In genomic region chr7:137289290-137289957, GRCm38 (mm10) we compare ENCODE assay signal across 16 mouse cellular contexts. TPM values are rescaled to one million over a fixed set of nuclear protein-coding genes. Genes with fewer than 3 reads are reported as not detected.
DNase-seq lines count a peak whose midpoint lies in the region; ATAC-seq lines count a peak whose summit lies in the region.
"Had no signal": no experiment of that assay in that cellular context is flagged by ENCODE, and none has a peak within 500 bp of the region (broad histone marks: within the 10 kb centered on the region; RNA-seq: fewer than 3 reads in every experiment).

No protein-coding gene starts in this region.

- peak; percentile 53 for ATAC-seq in intestine, embryonic 14.5 days (replicated peaks; ENCODE audit: low FRiP score, low TSS enrichment, low read depth)
- no peak for ATAC-seq in intestine, embryonic 15.5 days
- ATAC-seq in common myeloid progenitor, adult 5-6 weeks (replicated peaks; ENCODE audit: low read depth, poor library complexity, severe bottlenecking), result 0 out of 2 replicates have a peak, but pooled peaks have one; percentile 42

- H3K4me3 ChIP-seq in intestine, embryonic 14.5 days (ENCODE audit: low read depth, low read length), result no peak overlapping the region
- H3K4me3 ChIP-seq in intestine, embryonic 15.5 days (replicated peaks), result no peak overlapping the region
- H3K4me3 ChIP-seq: embryonic facial prominence, embryonic 12.5 days; heart, embryonic 12.5 days; layer of hippocampus, adult 2 months; liver, embryonic 13.5 days had no signal

- WGBS in intestine, embryonic 14.5 days, result 49% methylated on average over 3 of the region's 3 CpGs
- WGBS in intestine, embryonic 15.5 days, result 61% methylated on average over 3 of the region's 3 CpGs

- H3K27me3 ChIP-seq in intestine, embryonic 14.5 days (replicated peaks; ENCODE audit: control insufficient read depth, insufficient read depth, low read length), result 0 out of 2 replicates have a peak, but pooled peaks cover 4% of the 10 kb centered on the region
- no peaks in the 10 kb centered on the region for H3K27me3 ChIP-seq in intestine, embryonic 15.5 days (replicated peaks)
- H3K27me3 ChIP-seq: liver, embryonic 13.5 days had no signal

- no peaks in the 10 kb centered on the region; the same call in 1 of the 2 replicates for H3K4me1 ChIP-seq in intestine, embryonic 14.5 days (replicated peaks; ENCODE audit: control insufficient read depth, insufficient read depth, low read length)
- H3K4me1 ChIP-seq in intestine, embryonic 15.5 days (replicated peaks), result 0 out of 2 replicates have a peak, but pooled peaks cover 2% of the 10 kb centered on the region
- H3K4me1 ChIP-seq: heart, embryonic 12.5 days; liver, embryonic 13.5 days had no signal

- H3K36me3 ChIP-seq in intestine, embryonic 14.5 days (ENCODE audit: control insufficient read depth, insufficient read depth, low read length), result no peaks in the 10 kb centered on the region
- H3K36me3 ChIP-seq in intestine, embryonic 15.5 days, result no peaks in the 10 kb centered on the region
- H3K36me3 ChIP-seq: embryonic facial prominence, embryonic 12.5 days; heart, embryonic 12.5 days; liver, embryonic 13.5 days had no signal

- no peak overlapping the region for H3K4me2 ChIP-seq in intestine, embryonic 14.5 days (ENCODE audit: low read length)
- H3K4me2 ChIP-seq in intestine, embryonic 15.5 days (replicated peaks), result no peak overlapping the region
- H3K4me2 ChIP-seq: embryonic facial prominence, embryonic 12.5 days; heart, embryonic 12.5 days; liver, embryonic 13.5 days had no signal

- no peak for DNase-seq in intestine, embryonic 14.5 days (ENCODE audit: low spot score)
- DNase-seq in naive thymus-derived CD4-positive, alpha-beta T cell, adult 2 months (ENCODE audit: low read depth), result peak; percentile 3
- peak; percentile 84 for DNase-seq in thymus, postnatal 14 days
- DNase-seq in gastrocnemius, postnatal 25 days, result no peak
- DNase-seq in layer of hippocampus, adult 8-10 months (ENCODE audit: low spot score in 2 of 2), result no peak
- DNase-seq: adrenal gland, postnatal 25 days; cerebellum, adult 2 months; kidney, adult 11 months; liver, embryonic 13.5 days; spleen, adult 18-20 months had no signal

- H3K27ac ChIP-seq in intestine, embryonic 14.5 days (ENCODE audit: low read depth), result no peak overlapping the region
- no peak overlapping the region for H3K27ac ChIP-seq in intestine, embryonic 15.5 days
- H3K27ac ChIP-seq: embryonic facial prominence, embryonic 12.5 days; kidney, postnatal 0 days; layer of hippocampus, adult 2 months; liver, embryonic 13.5 days had no signal

- no peak overlapping the region for H3K9ac ChIP-seq in intestine, embryonic 14.5 days (ENCODE audit: low read length)
- H3K9ac ChIP-seq in intestine, embryonic 15.5 days, result no peak overlapping the region
- H3K9ac ChIP-seq: embryonic facial prominence, embryonic 12.5 days; heart, embryonic 12.5 days; liver, embryonic 13.5 days had no signal

- no peaks in the 10 kb centered on the region for H3K9me3 ChIP-seq in intestine, embryonic 14.5 days (ENCODE audit: control insufficient read depth, low read length)
- H3K9me3 ChIP-seq in intestine, embryonic 15.5 days, result no peaks in the 10 kb centered on the region
- H3K9me3 ChIP-seq: embryonic facial prominence, embryonic 12.5 days; heart, embryonic 12.5 days; liver, embryonic 13.5 days had no signal

RNA-seq across cellular contexts. Expression of gene Ebf3, which starts 24.8 kb away (rescaled TPM):
- polyA plus RNA-seq in intestine, embryonic 14.5 days (2014; fragmentation: Nextera tagmentation; extraction: Ambion mirVana), result 1.1 and 1.4 TPM in 2 replicates
- polyA plus RNA-seq in intestine, embryonic 15.5 days (2015; fragmentation: Nextera tagmentation; extraction: Ambion mirVana), result 0.88 and 1.3 TPM in 2 replicates
- total RNA-seq in common myeloid progenitor, adult 5-6 weeks (2017), result not detected in 2 replicates
- total RNA-seq in gastrocnemius, postnatal 25 days (2021), result 1 to 10 TPM; 6.6 to 8.6 TPM
- 1 to 10 TPM in 3 of 4 experiments, under 1 TPM in 1; 0.59 to 1.9 (median 1.3) TPM for total RNA-seq in layer of hippocampus, adult 8-10 months (2022)

Comparison
In these comparisons a context has a peak if more than half of its experiments do, and no peak if none do; other contexts are left out.
1. DNase-seq: peak in naive thymus-derived CD4-positive, alpha-beta T cell, adult 2 months (single experiment) and thymus, postnatal 14 days (single experiment); none in intestine, embryonic 14.5 days (single experiment), gastrocnemius, postnatal 25 days (single experiment) and layer of hippocampus, adult 8-10 months (0 of 2).